Mouse (Mus musculus) splenic B cell, adult 2 months (primary cell): ENCODE measurements around the gene R3hcc1l.

ENCODE experiments used
- DNase-seq: peaks from one replicate; pipeline ENCODE4 v3.0.0-alpha.2; 2011; ENCODE audit warnings: low read depth, low spot score
- H3K27me3 ChIP-seq: 2 replicates; pipeline ENCODE4 v1.6.1; 2012; ENCODE audit warnings: mild to moderate bottlenecking, low read length, moderate library complexity, mixed read lengths; ENCODE audit not compliant: control insufficient read depth, poor library complexity, insufficient read depth, severe bottlenecking
- H3K36me3 ChIP-seq: 2 replicates; pipeline ENCODE4 v1.6.1; 2012; ENCODE audit warnings: mild to moderate bottlenecking, low read length, moderate library complexity, mixed read lengths; ENCODE audit not compliant: control insufficient read depth, poor library complexity, insufficient read depth, severe bottlenecking

R3hcc1l gene

GRCm38 (mm10) chr19:42638604-42639481 is 120.3 kb downstream of the R3hcc1l start:
- Histone ChIP-seq H3K36me3 (no peaks in the 10 kb centered on the region), H3K27me3 (no peaks in the 10 kb centered on the region)
- DNase-seq, result no peak

- DNase-seq, result peak; percentile 6
- H3K27me3 ChIP-seq, result no peaks in the 10 kb centered on the region
- H3K36me3 ChIP-seq, result no peaks in the 10 kb centered on the region
Observed at GRCm38 (mm10) chr19:42639544-42639943, 121.0 kb downstream of the R3hcc1l start.

- DNase-seq, result no peak
- H3K36me3 ChIP-seq, result no peaks in the 10 kb centered on the region
- no peaks in the 10 kb centered on the region for H3K27me3 ChIP-seq
Observed at GRCm38 (mm10) chr19:42640211-42640610, 121.7 kb downstream of the R3hcc1l start.
